Mouse (Mus musculus) 3134 (cell line): ENCODE measurements at regions not wholly inside any gene's neighbourhood (a gene's known extent, or its start where the extent isn't known, plus 50 kb on each side); places are given as distances from the start of the nearest gene placed in this dataset.

Source experiments
- DNase-seq: peaks from one replicate; pipeline ENCODE4 v3.0.0-alpha.2; 2011; ENCODE audit warnings: low spot score; ENCODE audit not compliant: insufficient read length; ENCODE audit errors: extremely low read depth

- no peak for DNase-seq
Observed at GRCm38 (mm10) chr17:47143898-47144297, 133.5 kb upstream of the Ubr2 start.

GRCm38 (mm10) chr17:47142885-47143284 lies 132.5 kb upstream of the Ubr2 start:
- DNase-seq, result no peak

GRCm38 (mm10) chr17:47142276-47142675 lies 131.9 kb upstream of the Ubr2 start:
- DNase-seq, result no peak

DNA sequence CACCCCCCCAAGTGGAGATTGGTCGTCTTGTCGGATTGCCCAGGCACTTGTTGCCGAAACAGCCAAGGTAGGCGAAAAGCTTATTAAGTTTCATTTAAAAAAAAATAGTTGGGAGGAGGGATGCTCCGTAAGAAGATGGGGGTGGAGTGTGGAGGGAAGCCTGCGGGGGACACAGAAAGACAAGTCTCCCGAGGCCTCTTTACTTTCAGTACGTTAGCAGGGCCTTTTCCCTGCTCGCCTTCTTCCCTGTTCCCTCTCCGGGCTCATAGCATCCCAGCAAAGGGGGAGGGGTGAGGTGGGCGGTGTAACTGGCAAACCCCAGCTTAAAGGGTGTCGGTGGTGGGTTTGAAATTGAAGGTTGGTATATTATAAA lies 131.5 kb upstream of the Ubr2 start:
- no peak for DNase-seq

- peak; percentile 87 for DNase-seq
Observed at GRCm38 (mm10) chr17:47140969-47141842, 130.8 kb upstream of the Ubr2 start.

DNA sequence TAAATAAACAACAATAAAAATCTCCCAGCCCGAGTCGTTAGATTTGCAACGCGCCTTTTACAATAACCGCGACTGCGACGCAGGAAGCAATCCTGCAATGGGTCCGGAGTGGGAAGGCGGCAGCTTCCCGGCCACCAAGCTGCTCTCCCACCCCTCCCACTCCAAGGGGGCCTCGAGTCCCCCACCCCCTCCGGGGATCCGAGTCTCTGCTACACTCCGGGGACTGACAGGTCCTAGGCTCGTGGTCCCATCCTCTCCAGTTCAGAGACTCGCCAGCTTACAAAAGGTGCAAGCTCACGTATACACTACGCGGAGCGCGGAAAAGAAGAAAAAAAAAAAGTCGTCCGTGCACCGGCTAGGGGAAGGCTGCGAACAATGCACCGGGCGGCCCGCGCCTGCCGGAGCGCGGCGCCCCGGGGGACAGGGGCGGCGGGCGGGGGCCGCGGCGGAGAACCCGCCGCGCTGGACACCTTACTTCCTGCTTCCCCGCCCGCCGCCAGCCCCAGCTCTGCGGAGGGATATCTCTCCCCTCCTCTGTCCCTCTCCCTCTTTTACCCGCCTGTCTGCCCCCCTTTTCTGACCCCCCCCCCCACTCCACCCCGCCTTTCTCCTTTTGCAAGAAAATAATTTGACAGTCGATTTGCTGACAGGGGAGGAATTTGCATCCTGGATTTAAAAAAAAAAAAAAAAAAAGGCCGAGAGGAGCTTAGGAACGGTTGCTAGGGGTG lies 130.0 kb upstream of the Ubr2 start:
- peak; percentile 80 for DNase-seq

- DNase-seq, result peak; percentile 92
Observed at GRCm38 (mm10) chr17:47139730-47140231, 129.4 kb upstream of the Ubr2 start.

DNA sequence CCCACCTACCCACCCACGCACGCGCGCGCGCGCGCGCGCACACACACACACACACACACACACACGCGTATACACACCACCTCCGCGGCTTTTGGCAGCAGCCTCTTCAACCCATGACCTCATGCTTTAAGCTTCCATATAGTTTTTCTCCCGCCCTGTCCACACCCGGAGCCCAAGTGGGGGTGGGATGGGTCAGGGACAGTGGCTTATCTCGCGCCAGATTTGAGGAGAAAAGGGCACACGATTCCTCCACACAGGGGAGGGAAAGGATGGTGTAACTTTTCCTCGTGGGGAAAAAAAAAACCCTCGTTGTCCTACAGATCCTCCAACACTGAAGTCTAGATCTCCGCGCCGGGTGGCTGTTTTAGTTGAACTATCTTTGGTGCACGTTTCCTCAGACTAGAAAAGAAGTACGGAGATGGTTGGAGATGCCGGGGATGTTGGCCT lies 128.8 kb upstream of the Ubr2 start:
- no peak for DNase-seq

GRCm38 (mm10) chr17:47138174-47138573 lies 127.8 kb upstream of the Ubr2 start:
- no peak for DNase-seq

GRCm38 (mm10) chr17:47135391-47135790 lies 125.0 kb upstream of the Ubr2 start:
- DNase-seq, result no peak

DNA sequence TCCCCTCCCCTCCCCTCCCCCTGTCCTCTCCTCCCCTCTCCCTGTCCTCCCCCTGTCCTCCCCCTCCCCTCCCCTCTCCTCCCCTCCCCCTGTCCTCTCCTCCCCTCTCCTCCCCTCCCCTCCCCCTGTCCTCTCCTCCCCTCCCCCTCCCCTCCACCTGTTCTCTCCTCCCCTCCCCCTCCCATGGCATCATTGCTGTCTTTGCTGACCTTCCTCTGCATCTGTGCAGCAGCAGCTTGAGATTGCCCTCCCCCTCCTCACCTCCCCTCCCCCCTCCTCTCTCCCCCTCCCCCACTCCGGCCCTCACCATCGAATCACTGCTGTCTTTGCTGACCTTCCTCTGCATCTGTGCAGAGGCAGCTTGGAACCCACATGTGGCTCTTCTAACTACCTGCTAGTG lies 123.4 kb upstream of the Ubr2 start:
- DNase-seq, result no peak

DNA sequence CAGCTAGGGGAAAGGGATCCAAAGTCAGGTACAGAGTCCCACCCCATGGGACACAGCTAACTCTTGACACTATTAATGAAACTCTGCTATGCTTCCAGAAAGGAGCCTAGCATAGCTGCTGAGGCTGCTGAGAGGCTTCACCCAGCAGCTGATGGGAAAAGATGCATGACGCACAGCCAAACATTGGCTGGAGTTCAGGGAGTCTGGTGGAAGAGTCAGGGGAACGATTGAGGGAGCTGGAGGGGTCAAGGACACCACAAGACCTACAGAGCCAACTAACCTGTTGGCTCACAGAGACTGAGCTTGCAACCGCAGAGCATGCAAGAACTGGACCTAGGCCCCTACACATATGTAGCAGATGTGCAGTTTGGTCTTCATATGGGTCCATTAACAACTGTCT lies 117.2 kb upstream of the Ubr2 start:
- no peak for DNase-seq

DNA sequence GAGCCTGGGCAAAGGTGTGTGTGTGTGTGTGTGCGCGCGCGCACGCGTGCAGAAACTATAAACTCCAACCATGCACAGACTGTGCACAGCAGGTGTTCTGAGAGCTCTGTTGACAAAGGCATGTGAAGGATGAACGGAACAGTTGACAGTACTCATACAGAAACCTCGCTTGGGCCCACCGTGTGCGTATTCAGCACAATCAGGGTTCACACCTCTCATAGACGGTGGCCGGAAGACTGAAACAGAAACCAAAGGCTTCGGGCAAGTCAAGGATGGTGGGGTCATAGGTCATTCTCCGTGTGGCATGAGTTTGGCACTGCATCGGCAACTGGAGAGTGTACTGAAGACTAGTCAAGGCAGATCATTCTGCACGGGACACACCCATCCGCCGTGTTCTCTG lies 113.2 kb upstream of the Ubr2 start:
- no peak for DNase-seq

- no peak for DNase-seq
Observed at GRCm38 (mm10) chr17:47122221-47122620, 111.9 kb upstream of the Ubr2 start.

- DNase-seq, result no peak
Observed at GRCm38 (mm10) chr17:47118010-47118409, 107.7 kb upstream of the Ubr2 start.

- DNase-seq, result peak; percentile 43
Observed at GRCm38 (mm10) chr17:47115754-47116153, 105.4 kb upstream of the Ubr2 start.

GRCm38 (mm10) chr17:47115141-47115540 lies 104.8 kb upstream of the Ubr2 start:
- no peak for DNase-seq

GRCm38 (mm10) chr17:47114736-47115135 lies 104.4 kb upstream of the Ubr2 start:
- DNase-seq, result no peak

DNA sequence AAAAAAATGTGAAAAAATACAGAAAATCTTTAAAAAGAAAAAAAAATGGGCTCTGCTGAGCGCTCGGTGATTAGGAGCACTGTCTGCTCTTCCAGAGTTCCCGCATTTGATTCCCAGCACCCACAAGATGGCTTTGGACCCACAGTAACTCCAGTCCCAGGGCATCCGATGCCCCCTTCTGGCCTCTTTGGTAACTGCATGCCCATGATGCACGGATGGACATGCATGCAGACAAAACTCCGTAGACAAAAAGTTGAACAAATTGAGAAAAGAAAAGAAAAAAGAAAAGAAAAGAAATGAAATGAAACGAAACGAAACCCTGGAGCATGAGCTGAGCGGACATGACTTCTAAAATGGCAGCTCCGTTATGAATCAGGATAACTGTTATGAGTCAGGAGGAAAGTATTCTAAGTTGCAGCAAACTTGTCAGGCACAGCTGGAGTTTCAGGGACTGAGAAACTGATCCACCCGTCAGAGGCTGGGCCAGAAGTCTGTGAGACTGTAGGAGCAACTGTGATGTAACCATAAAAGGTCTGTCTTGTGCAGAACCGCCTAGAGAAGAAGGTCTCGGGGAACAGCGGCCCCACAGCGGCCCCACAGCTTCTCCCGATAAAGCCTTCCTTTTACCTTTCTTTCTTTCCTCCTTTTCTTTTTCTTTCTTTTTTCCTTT lies 102.3 kb upstream of the Ubr2 start:
- DNase-seq, result no peak

- DNase-seq, result no peak
Observed at GRCm38 (mm10) chr17:47110836-47111235, 100.5 kb upstream of the Ubr2 start.

- DNase-seq, result peak; percentile 28
Observed at GRCm38 (mm10) chr17:47104328-47104727, 94.0 kb upstream of the Ubr2 start.
